Comparison of ENCODE assay signal across 11 mouse cellular contexts in the genomic region with DNA sequence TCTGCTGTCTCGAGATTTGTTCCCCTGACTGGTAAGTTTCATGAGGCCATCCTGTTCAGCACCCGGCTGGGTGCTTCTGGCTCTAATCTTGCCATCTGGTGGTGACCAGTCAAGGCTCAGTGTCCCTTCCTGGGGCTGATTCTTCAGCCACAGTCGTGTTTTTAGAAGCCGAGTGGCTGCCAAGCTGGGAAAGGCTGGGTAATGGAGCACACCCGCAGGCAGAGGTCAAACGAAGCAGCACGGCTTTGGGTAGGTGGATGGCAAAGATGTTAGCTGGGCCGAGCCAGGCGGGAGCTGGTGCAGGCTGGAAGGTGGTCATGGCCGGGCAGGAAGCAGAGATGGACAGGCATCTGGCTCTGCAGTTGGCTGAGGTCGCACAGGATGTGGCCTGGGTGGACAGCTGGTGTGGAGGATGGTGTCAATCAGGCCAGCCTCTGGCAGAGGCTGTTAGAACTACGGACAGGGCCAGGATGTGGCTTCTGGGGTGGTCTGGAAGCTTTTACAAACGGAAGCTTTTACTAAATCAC. TPM values are rescaled to one million over a fixed set of nuclear protein-coding genes. Genes with fewer than 3 reads are reported as not detected.
A peak's percentile ranks its signal among the peaks of the same experiment; 100 is the strongest.
DNase-seq lines count a peak whose midpoint lies in the region; ATAC-seq and TF ChIP-seq lines count a peak whose summit lies in the region.
"Had no signal": no experiment of that assay in that cellular context is flagged by ENCODE, and none has a peak within 500 bp of the region (broad histone marks: within the 10 kb centered on the region; RNA-seq: fewer than 3 reads in every experiment).

No protein-coding gene starts in this region.

- no peak overlapping the region for H3K4me3 ChIP-seq in lung, embryonic 14.5 days (ENCODE audit: low read depth, low read length)
- no peak overlapping the region for H3K4me3 ChIP-seq in forebrain, embryonic 11.5 days (ENCODE audit: low read depth, low read length)
- H3K4me3 ChIP-seq: hindbrain, embryonic 15.5 days; limb, embryonic 15.5 days had no signal

- no peaks in the 10 kb centered on the region for H3K4me1 ChIP-seq in lung, embryonic 14.5 days (ENCODE audit: insufficient read depth)
- H3K4me1 ChIP-seq in forebrain, embryonic 11.5 days (replicated peaks; ENCODE audit: control insufficient read depth, insufficient read depth, low read length): no peaks in the 10 kb centered on the region
- H3K4me1 ChIP-seq: limb, embryonic 15.5 days had no signal

- H3K4me2 ChIP-seq in lung, embryonic 14.5 days: no peak overlapping the region
- H3K4me2 ChIP-seq in forebrain, embryonic 11.5 days (ENCODE audit: low read depth, low read length, severe bottlenecking): no peak overlapping the region
- H3K4me2 ChIP-seq: hindbrain, embryonic 15.5 days; limb, embryonic 15.5 days had no signal

- 34% methylated on average over 13 of the region's 13 CpGs for WGBS in lung, embryonic 14.5 days
- WGBS in forebrain, embryonic 11.5 days: 60% methylated on average over 13 of the region's 13 CpGs

- no peak overlapping the region for H3K9ac ChIP-seq in lung, embryonic 14.5 days
- no peak overlapping the region for H3K9ac ChIP-seq in forebrain, embryonic 11.5 days (ENCODE audit: low read length)
- H3K9ac ChIP-seq: hindbrain, embryonic 15.5 days; limb, embryonic 15.5 days had no signal

- ATAC-seq in lung, embryonic 14.5 days (ENCODE audit: insufficient read depth): no peak
- no peak for ATAC-seq in activated CD4-positive, CD25-positive, alpha-beta regulatory T cell, adult 4 months
- ATAC-seq in forebrain, embryonic 11.5 days (replicated peaks; ENCODE audit: low FRiP score): no peak

- TF ChIP-seq CTCF in lung, embryonic 14.5 days (IDR thresholded peaks at IDR 0.05; ENCODE audit: low read depth): no peak

- peak; percentile 37 for DNase-seq in lung, embryonic 14.5 days
- no peak for DNase-seq in lung, adult 18-20 months
- DNase-seq in cerebellum, adult 9-10 months: peak; percentile 37
- peak; percentile 33 for DNase-seq in kidney, adult 9 months
- peak; percentile 41 for DNase-seq in retina, embryonic 14.5 days (ENCODE audit: low spot score)
- DNase-seq in spleen, postnatal 14 days (ENCODE audit: low spot score in 2 of 2): no peak
- no peak for DNase-seq in forebrain, embryonic 11.5 days (ENCODE audit: low spot score)

- H3K27me3 ChIP-seq in lung, embryonic 14.5 days (ENCODE audit: insufficient read depth, low read length): no peaks in the 10 kb centered on the region
- no peaks in the 10 kb centered on the region for H3K27me3 ChIP-seq in forebrain, embryonic 11.5 days (ENCODE audit: control insufficient read depth, insufficient read depth, low read length)
- H3K27me3 ChIP-seq: hindbrain, embryonic 15.5 days; limb, embryonic 15.5 days had no signal

- no peaks in the 10 kb centered on the region for H3K36me3 ChIP-seq in lung, embryonic 14.5 days (ENCODE audit: insufficient read depth)
- no peaks in the 10 kb centered on the region for H3K36me3 ChIP-seq in forebrain, embryonic 11.5 days (ENCODE audit: control insufficient read depth, insufficient read depth, low read length)
- H3K36me3 ChIP-seq: G1E; hindbrain, embryonic 15.5 days; limb, embryonic 15.5 days had no signal

- H3K9me3 ChIP-seq in lung, embryonic 14.5 days (ENCODE audit: low read depth, low read length): no peaks in the 10 kb centered on the region
- no peaks in the 10 kb centered on the region for H3K9me3 ChIP-seq in forebrain, embryonic 11.5 days (ENCODE audit: control insufficient read depth, low read length)
- H3K9me3 ChIP-seq: hindbrain, embryonic 15.5 days; limb, embryonic 15.5 days had no signal

- H3K27ac ChIP-seq in lung, embryonic 14.5 days (ENCODE audit: low read depth): no peak overlapping the region
- H3K27ac ChIP-seq in forebrain, embryonic 11.5 days (ENCODE audit: low read depth, low read length): no peak overlapping the region
- H3K27ac ChIP-seq: hindbrain, embryonic 15.5 days; limb, embryonic 15.5 days had no signal

RNA-seq across cellular contexts. Expression of gene Zc3h12a, which starts 49.1 kb away (rescaled TPM):
- polyA plus RNA-seq in lung, embryonic 14.5 days (2014; fragmentation: Nextera tagmentation; extraction: Ambion mirVana): 0.41 and 0.42 TPM in 2 replicates
- 1 to 10 TPM; 5.0 to 5.9 TPM for polyA plus RNA-seq in activated CD4-positive, CD25-positive, alpha-beta regulatory T cell, adult 4 months (2017; shearing (Covaris generic))
- polyA plus RNA-seq in forebrain, embryonic 11.5 days (2014; fragmentation: Nextera tagmentation; extraction: Ambion mirVana): 0.16 and 0.57 TPM in 2 replicates

Comparison
In these comparisons a context has a peak if more than half of its experiments do, and no peak if none do; other contexts are left out.
1. DNase-seq: peak in lung, embryonic 14.5 days (single experiment), cerebellum, adult 9-10 months (single experiment), kidney, adult 9 months (single experiment) and retina, embryonic 14.5 days (single experiment); none in lung, adult 18-20 months (0 of 2), spleen, postnatal 14 days (0 of 2) and forebrain, embryonic 11.5 days (single experiment).